ENCODE assay signal across 8 mouse cellular contexts in the genomic region with DNA sequence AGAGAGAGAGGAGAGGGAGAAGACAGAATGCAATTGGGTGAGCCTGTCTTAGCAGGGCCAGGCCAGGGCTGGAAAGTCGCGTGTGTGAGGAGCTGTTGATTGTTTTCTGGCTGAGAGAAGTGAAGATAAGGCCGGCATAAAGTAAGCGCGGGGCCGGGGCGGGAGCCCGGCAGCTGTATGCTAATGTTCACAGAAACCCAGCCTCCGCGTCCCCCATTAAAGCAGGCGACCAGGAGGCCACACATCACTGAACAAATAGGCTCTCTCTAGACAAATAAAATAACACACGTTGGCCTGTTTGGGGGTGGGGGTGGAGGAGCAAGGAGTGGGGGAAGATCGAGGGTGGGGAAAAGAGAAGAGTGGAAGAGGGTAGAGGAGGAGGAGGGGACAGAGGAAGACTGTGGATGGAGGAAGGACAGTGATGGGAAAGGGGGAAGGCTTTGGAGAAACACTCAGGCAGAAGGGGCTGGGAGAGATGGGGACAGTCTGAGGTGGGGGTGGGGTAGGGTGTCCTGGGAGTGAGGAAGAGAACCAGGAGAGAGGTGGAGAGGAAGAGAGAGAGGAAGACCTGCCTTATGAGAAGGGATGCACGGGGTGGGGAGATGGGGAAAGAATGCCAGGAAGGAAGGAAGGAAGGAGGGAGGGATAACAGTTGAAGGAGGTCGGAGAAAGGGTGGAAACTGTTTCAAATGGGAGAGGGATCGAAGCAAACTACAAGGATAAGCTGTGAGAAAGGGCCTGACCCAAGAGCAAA. TPM values are rescaled to one million over a fixed set of nuclear protein-coding genes. Genes with fewer than 3 reads are reported as not detected.
DNase-seq lines count a peak whose midpoint lies in the region; ATAC-seq lines count a peak whose summit lies in the region.

No protein-coding gene starts in this region.

- 1% methylated on average over 16 of the region's 16 CpGs for WGBS in lung, embryonic 16.5 days
- WGBS in embryonic facial prominence, embryonic 13.5 days, result 2% methylated on average over 16 of the region's 16 CpGs
- WGBS in hindbrain, embryonic 15.5 days, result 2% methylated on average over 16 of the region's 16 CpGs

- ATAC-seq in lung, embryonic 16.5 days (ENCODE audit: low read depth), result peak; percentile 72; the same call in 1 of the 2 replicates
- no peak for ATAC-seq in embryonic facial prominence, embryonic 13.5 days (ENCODE audit: insufficient number of reproducible peaks, insufficient read depth, low FRiP score, low TSS enrichment, low read depth)
- ATAC-seq in hindbrain, embryonic 15.5 days (ENCODE audit: low FRiP score, low read depth), result no peak

- no peaks in the 10 kb centered on the region for H3K9me3 ChIP-seq in lung, embryonic 16.5 days (ENCODE audit: control insufficient read depth, low read length)
- no peaks in the 10 kb centered on the region for H3K9me3 ChIP-seq in embryonic facial prominence, embryonic 13.5 days
- H3K9me3 ChIP-seq in hindbrain, embryonic 15.5 days, result no peaks in the 10 kb centered on the region

- DNase-seq in lung, postnatal 25 days (ENCODE audit: low spot score), result no peak
- peak; percentile 81 for DNase-seq in retina, embryonic 14.5 days (ENCODE audit: low spot score)
- no peak for DNase-seq in layer of hippocampus, adult 18-20 months (ENCODE audit: low spot score in 2 of 2)
- no peak for DNase-seq in adrenal gland, adult (ENCODE audit: inconsistent age in 2 of 2, low spot score in 1 of 2)
- DNase-seq in cerebellum, adult 9-10 months, result no peak

- peaks cover 74% of the 10 kb centered on the region for H3K27me3 ChIP-seq in lung, embryonic 16.5 days (ENCODE audit: control insufficient read depth, insufficient read depth, low read depth, low read length)
- H3K27me3 ChIP-seq in embryonic facial prominence, embryonic 13.5 days, result peaks cover 77% of the 10 kb centered on the region
- H3K27me3 ChIP-seq in hindbrain, embryonic 15.5 days, result 0 out of 2 replicates have a peak, but pooled peaks cover 28% of the 10 kb centered on the region

- H3K4me1 ChIP-seq in lung, embryonic 16.5 days (replicated peaks; ENCODE audit: control insufficient read depth, insufficient read depth, low read length), result peaks cover 26% of the 10 kb centered on the region
- peaks cover 30% of the 10 kb centered on the region for H3K4me1 ChIP-seq in embryonic facial prominence, embryonic 13.5 days
- H3K4me1 ChIP-seq in hindbrain, embryonic 15.5 days (replicated peaks), result peaks cover 49% of the 10 kb centered on the region

- no peaks in the 10 kb centered on the region for H3K36me3 ChIP-seq in lung, embryonic 16.5 days (ENCODE audit: control insufficient read depth, insufficient read depth, low read length)
- no peaks in the 10 kb centered on the region for H3K36me3 ChIP-seq in embryonic facial prominence, embryonic 13.5 days
- H3K36me3 ChIP-seq in hindbrain, embryonic 15.5 days, result no peaks in the 10 kb centered on the region

- no peak overlapping the region for H3K27ac ChIP-seq in lung, embryonic 16.5 days (ENCODE audit: low read length)
- H3K27ac ChIP-seq in embryonic facial prominence, embryonic 13.5 days, result no peak overlapping the region
- peak overlapping the region; percentile 12; the same call in 1 of the 2 replicates for H3K27ac ChIP-seq in hindbrain, embryonic 15.5 days (replicated peaks)

- H3K4me2 ChIP-seq in lung, embryonic 16.5 days (ENCODE audit: low read depth, low read length), result no peak overlapping the region
- H3K4me2 ChIP-seq in embryonic facial prominence, embryonic 13.5 days, result no peak overlapping the region
- peak overlapping the region; percentile 58 for H3K4me2 ChIP-seq in hindbrain, embryonic 15.5 days

- H3K9ac ChIP-seq in lung, embryonic 16.5 days (ENCODE audit: low read length), result no peak overlapping the region
- no peak overlapping the region for H3K9ac ChIP-seq in embryonic facial prominence, embryonic 13.5 days
- no peak overlapping the region for H3K9ac ChIP-seq in hindbrain, embryonic 15.5 days

- H3K4me3 ChIP-seq in lung, embryonic 16.5 days (ENCODE audit: low read length), result no peak overlapping the region
- H3K4me3 ChIP-seq in embryonic facial prominence, embryonic 13.5 days, result 0 out of 2 replicates have a peak overlapping the region, but pooled peaks have one; percentile 35
- no peak overlapping the region; the same call in 1 of the 2 replicates for H3K4me3 ChIP-seq in hindbrain, embryonic 15.5 days

RNA-seq across cellular contexts. Expression of a gene that starts 4.3 kb away (rescaled TPM):
- 0.06 TPM in 1 of 2 replicates, not detected in the other for polyA plus RNA-seq in lung, embryonic 16.5 days (2015; fragmentation: Nextera tagmentation; extraction: Ambion mirVana)
- 0.80 and 1.4 TPM in 2 replicates for polyA plus RNA-seq in embryonic facial prominence, embryonic 13.5 days (2015; fragmentation: Nextera tagmentation; extraction: Ambion mirVana)
- polyA plus RNA-seq in hindbrain, embryonic 15.5 days (2015; fragmentation: Nextera tagmentation; extraction: Ambion mirVana), result 3.8 and 5.1 TPM in 2 replicates
- total RNA-seq in layer of hippocampus, adult 18-20 months (2021), result 1 to 10 TPM; 6.5 to 7.4 TPM
